Mouse (Mus musculus): Measurements from ENCODE around the gene Tbc1d24. TPM values are rescaled to one million over a fixed set of nuclear protein-coding genes. Genes with fewer than 3 reads are reported as not detected.

Tbc1d24 gene
- total and polyA plus RNA-seq, 3 experiments = 4.2 to 6.6 (median 4.5) TPM

DNA sequence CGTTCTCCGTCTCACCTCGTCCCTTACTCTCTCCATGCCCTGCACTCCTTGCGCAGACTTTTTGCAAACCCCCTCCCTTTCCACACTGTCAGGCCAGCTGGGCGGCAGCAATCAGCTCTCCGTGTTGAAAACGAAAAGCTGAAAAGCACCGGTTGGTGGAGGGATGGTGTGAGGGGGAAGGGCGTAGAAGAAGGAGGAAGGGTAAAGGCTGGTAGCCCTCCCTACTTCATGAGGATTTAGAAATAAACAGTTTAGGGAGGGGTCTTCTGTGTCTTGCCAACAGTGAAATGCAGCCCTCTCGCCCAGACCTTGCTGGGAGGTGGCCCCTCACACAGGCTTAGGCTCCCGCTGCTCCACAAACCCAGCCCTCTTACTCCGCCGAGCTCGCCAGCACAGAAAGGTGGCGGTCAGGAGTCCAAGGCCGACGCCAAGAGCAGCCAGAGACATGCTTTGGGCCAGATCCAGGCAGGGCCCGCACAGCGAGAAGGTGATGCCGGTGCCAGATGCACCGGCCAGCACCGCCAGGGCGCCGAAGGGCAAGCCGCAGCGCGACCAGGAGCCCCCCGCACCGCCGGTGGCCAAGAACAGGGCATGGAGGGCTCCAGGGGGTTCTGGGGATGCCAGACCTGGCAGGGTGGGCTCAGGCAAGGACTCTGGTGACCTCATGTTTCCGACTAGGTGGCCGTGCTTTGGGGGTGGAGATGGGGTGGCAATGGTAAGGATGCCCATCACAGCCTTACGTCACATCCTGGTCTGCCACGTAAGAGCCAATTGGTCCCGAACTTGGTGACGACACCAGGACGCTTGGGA lies 6.5 kb upstream of the Tbc1d24 start:
- Histone ChIP-seq H3K79me2 (replicated peaks; ENCODE audit: control insufficient read depth, extremely low read depth, insufficient read depth, poor library complexity, severe bottlenecking) (no peaks in the 10 kb centered on the region), H3K27me3 (replicated peaks) (peaks cover 2% of the 10 kb centered on the region), H3K9me3 (replicated peaks; ENCODE audit: low read length) (no peaks in the 10 kb centered on the region), H3K36me3 (replicated peaks in 1 of 2; ENCODE audit: control insufficient read depth in 1 of 2, insufficient read depth in 1 of 2, low read length in 1 of 2) (peaks cover 13 to 32% of the 10 kb centered on the region in 2 experiments), H3K9ac (ENCODE audit: insufficient read depth, low read depth) (no peak overlapping the region), H3K4me2 (ENCODE audit: insufficient read depth, low read depth, poor library complexity, severe bottlenecking) (no peak overlapping the region), H3K4me1 (ENCODE audit: control insufficient read depth in 1 of 2, insufficient read depth in 2 of 2) (no peaks in the 10 kb centered on the region), H3K27ac (ENCODE audit: insufficient read depth, low read depth) (no peak overlapping the region), H3K4me3 (replicated peaks in 1 of 3; ENCODE audit: low read depth in 2 of 3, low read length in 2 of 3, poor library complexity in 1 of 3) (no peak overlapping the region)
- in situ Hi-C loops (cut with MboI; ENCODE audit: low pct_ligation_motif_present, low pct_unique_long_range_greater_than_20kb, low sequenced_read_pairs) = no loop called here
- dilution Hi-C loops (cut with MboI; ENCODE audit: extremely low pct_ligation_motif_present, extremely low pct_unique_long_range_greater_than_20kb, low sequenced_read_pairs) = no loop called here
- TF ChIP-seq HCFC1 (IDR thresholded peaks at IDR 0.05; ENCODE audit: low read depth, low read length) (no peak), SMC3 (IDR thresholded peaks at IDR 0.05; ENCODE audit: low read depth, low read length) (no peak), MAZ (IDR thresholded peaks at IDR 0.05; ENCODE audit: low read depth, low read length) (no peak), MXI1 (IDR thresholded peaks at IDR 0.05; ENCODE audit: low read depth, low read length) (no peak), IRF4 (IDR thresholded peaks at IDR 0.05; ENCODE audit: low read depth, low read length) (no peak), USF2 (conservative IDR thresholded peaks at IDR 0.05; ENCODE audit: low read depth, low read length) (no peak), JUND (conservative IDR thresholded peaks at IDR 0.05; ENCODE audit: low read depth, low read length) (no peak), MAX (IDR thresholded peaks at IDR 0.05; ENCODE audit: low read length) (no peak), ZC3H11A (IDR thresholded peaks at IDR 0.05; ENCODE audit: low read depth, low read length) (no peak), TCF12 (IDR thresholded peaks at IDR 0.05; ENCODE audit: low read depth, low read length) (no peak)
- no peak for DNase-seq (ENCODE audit: extremely low read depth)

DNA sequence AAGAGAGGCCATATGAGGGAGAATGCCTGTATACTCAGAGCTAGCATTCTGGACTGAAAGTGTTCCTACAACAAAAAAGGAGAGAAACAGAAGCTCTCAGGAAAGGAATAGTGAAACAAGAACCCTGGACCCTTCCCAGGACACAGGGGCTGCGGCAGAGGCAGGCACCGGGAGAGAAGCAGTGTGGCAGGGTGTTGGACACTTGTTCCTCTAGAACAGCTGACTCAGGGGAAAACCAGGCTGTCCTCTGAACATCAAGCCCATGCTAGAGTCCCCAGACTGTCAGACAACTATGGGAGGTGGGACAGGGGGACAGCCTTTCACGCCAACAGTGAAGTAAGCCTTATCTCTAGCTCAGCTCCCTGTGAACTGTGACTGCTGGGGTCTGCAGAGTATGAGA lies 5.2 kb upstream of the Tbc1d24 start:
- dilution Hi-C loops (cut with MboI; ENCODE audit: extremely low pct_ligation_motif_present, extremely low pct_unique_long_range_greater_than_20kb, low sequenced_read_pairs) = no loop called here
- in situ Hi-C loops (cut with MboI; ENCODE audit: low pct_ligation_motif_present, low pct_unique_long_range_greater_than_20kb, low sequenced_read_pairs) = no loop called here
- Histone ChIP-seq H3K27ac (ENCODE audit: insufficient read depth, low read depth) (no peak overlapping the region), H3K9me3 (replicated peaks; ENCODE audit: low read length) (no peaks in the 10 kb centered on the region), H3K79me2 (replicated peaks; ENCODE audit: control insufficient read depth, extremely low read depth, insufficient read depth, poor library complexity, severe bottlenecking) (no peaks in the 10 kb centered on the region), H3K27me3 (replicated peaks) (peaks cover 2% of the 10 kb centered on the region), H3K4me3 (replicated peaks in 1 of 3; ENCODE audit: low read depth in 2 of 3, low read length in 2 of 3, poor library complexity in 1 of 3) (no peak overlapping the region), H3K9ac (ENCODE audit: insufficient read depth, low read depth) (no peak overlapping the region), H3K4me2 (ENCODE audit: insufficient read depth, low read depth, poor library complexity, severe bottlenecking) (no peak overlapping the region), H3K36me3 (replicated peaks in 1 of 2; ENCODE audit: control insufficient read depth in 1 of 2, insufficient read depth in 1 of 2, low read length in 1 of 2) (peaks cover 5 to 20% of the 10 kb centered on the region in 2 experiments), H3K4me1 (ENCODE audit: control insufficient read depth in 1 of 2, insufficient read depth in 2 of 2) (peaks cover 7 to 8% of the 10 kb centered on the region in 2 experiments)
- DNase-seq (ENCODE audit: extremely low read depth) = no peak
- TF ChIP-seq NELFE (IDR thresholded peaks at IDR 0.05; ENCODE audit: low read depth, low read length) (no peak), ZNF384 (IDR thresholded peaks at IDR 0.05; ENCODE audit: low read depth, low read length) (no peak), JUN (IDR thresholded peaks at IDR 0.05; ENCODE audit: insufficient read depth, low read depth, low read length) (no peak), PAX5 (IDR thresholded peaks at IDR 0.05; ENCODE audit: low read length) (no peak), CHD2 (IDR thresholded peaks at IDR 0.05; ENCODE audit: low read length) (no peak), ETS1 (conservative IDR thresholded peaks at IDR 0.05; ENCODE audit: low read depth, low read length) (no peak), E2F4 (IDR thresholded peaks at IDR 0.05; ENCODE audit: insufficient replicate concordance, low read depth, low read length) (no peak), MAFK (IDR thresholded peaks at IDR 0.05; ENCODE audit: insufficient replicate concordance, low read length) (0 out of 2 replicates have a peak, but pooled peaks have one; percentile 40)
